Mouse (Mus musculus) gastrocnemius, adult 2 months (tissue): ENCODE data around the gene Itpr2. TPM values are rescaled to one million over a fixed set of nuclear protein-coding genes. Genes with fewer than 3 reads are reported as not detected.

Source experiments
- DNase-seq: peaks from one replicate; pipeline ENCODE4 v3.0.0; 2022
- H3K27ac ChIP-seq: fragments of 200-600 bp; 2 replicates; pipeline ENCODE4 v1.8.1; 2022; ENCODE audit warnings: mild to moderate bottlenecking
- H3K4me3 ChIP-seq: fragments of 200-600 bp; 2 replicates; pipeline ENCODE4 v1.8.1; 2022; ENCODE audit warnings: mild to moderate bottlenecking, moderate library complexity
- CTCF ChIP-seq: fragments of 200-600 bp; IDR thresholded peaks from 2 replicates; pipeline ENCODE4 v1.8.1; 2022; ENCODE audit warnings: antibody characterized with exemption, mild to moderate bottlenecking, moderate library complexity
- intact Hi-C: fragments of 180-260 bp; cut with DNase I; formaldehyde crosslinking; loops from one replicate; pipeline ENCODE4 v1.15.1; 2025
- total RNA-seq, 2 experiments: library from RNA; stranded (reverse); gene quantifications; 2 replicates each; pipeline ENCODE4 v1.2.3; 2021

Itpr2 gene
- total RNA-seq, 2 experiments from 2014 or later = 7.4 to 9.9 TPM

- Histone ChIP-seq H3K27ac (no peak overlapping the region; the same call in 1 of the 2 replicates), H3K4me3 (no peak overlapping the region)
- TF ChIP-seq CTCF = no peak
- no peak for DNase-seq
- intact Hi-C loops = no loop called here
These were observed 199.9 kb downstream of the Itpr2 start for GRCm38 (mm10) chr6:146302101-146302500.

DNA sequence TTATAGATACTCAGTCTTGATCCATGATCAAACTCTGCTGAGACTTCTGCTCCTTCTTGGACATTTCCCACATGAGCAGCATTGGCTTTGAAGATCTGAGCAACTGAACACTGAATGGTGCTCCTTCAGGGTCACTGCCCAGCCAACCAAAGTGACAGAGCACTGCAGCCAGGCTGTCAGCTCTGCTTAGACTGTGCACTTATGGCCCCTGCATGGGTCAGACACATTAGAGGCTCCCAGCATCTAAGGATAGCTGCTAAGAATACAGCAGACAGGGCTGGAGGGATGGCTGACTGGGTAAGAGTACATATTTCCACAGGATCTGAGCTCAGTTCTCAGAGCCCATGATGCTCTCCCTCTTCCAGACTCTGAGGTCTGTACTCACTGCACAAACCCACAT is 201.1 kb downstream of the Itpr2 start:
- Histone ChIP-seq H3K27ac (no peak overlapping the region), H3K4me3 (no peak overlapping the region)
- no peak for DNase-seq
- intact Hi-C loops = no loop called here
- no peak for TF ChIP-seq CTCF

- intact Hi-C loops = no loop called here
- peak; percentile 53 for TF ChIP-seq CTCF
- Histone ChIP-seq H3K27ac (no peak overlapping the region), H3K4me3 (no peak overlapping the region)
- DNase-seq = no peak
These were observed 203.3 kb downstream of the Itpr2 start for GRCm38 (mm10) chr6:146298712-146299111.

GRCm38 (mm10) chr6:146291036-146291435 is 211.0 kb downstream of the Itpr2 start:
- intact Hi-C loops = no loop called here

GRCm38 (mm10) chr6:146289801-146290200 is 212.2 kb downstream of the Itpr2 start:
- TF ChIP-seq CTCF = no peak
- Histone ChIP-seq H3K27ac (no peak overlapping the region), H3K4me3 (no peak overlapping the region)
- intact Hi-C loops = loop anchor here (5.0 kb wide), 1 partner anchor 52 kb away; no protein-coding TSS in a partner anchor
- DNase-seq = no peak

More at GRCm38 (mm10) chr6:146291036-146291435, 211.0 kb downstream of the Itpr2 start:
- DNase-seq = no peak
- Histone ChIP-seq H3K4me3 (no peak overlapping the region), H3K27ac (no peak overlapping the region)
- no peak for TF ChIP-seq CTCF

GRCm38 (mm10) chr6:146288266-146288665 is 213.8 kb downstream of the Itpr2 start:
- DNase-seq = no peak
- H3K4me3 ChIP-seq = no peak overlapping the region
- no peak overlapping the region for H3K27ac ChIP-seq
- peak; percentile 32 for TF ChIP-seq CTCF
- intact Hi-C loops = loop anchor here (5.0 kb wide), 1 partner anchor 54 kb away; no protein-coding TSS in a partner anchor

DNA sequence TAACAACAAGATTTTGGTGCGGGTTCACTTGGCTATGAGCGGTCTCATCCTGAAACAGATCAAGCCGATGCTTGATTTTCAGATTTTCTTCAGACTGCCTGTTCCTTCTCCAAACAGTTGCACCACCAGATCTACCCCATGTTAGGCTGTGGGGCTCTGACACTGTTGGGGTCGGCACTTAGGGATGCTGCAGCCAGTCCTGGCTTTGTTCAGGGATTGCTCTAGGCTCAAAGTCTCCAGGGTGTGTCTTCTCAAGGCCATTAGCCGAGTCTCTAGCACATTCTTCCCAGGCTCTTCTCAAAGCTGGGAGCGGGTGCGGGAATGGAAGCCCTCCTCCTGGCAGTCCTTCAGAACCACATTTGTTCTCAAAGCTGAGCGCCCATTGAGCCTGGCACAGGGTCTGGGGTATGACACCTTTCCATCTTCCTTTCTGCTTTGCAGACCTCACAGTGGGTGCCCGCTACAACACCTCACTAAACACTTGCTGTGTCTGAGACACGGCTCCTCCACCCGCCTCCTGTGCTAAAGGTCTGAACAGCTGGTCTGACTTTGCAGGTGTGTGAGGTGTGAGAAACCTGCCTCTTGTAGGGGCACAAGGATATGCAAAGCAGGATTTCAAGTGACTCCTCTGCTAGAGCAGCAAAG is 217.0 kb downstream of the Itpr2 start:
- Histone ChIP-seq H3K27ac (no peak overlapping the region), H3K4me3 (no peak overlapping the region)
- no peak for DNase-seq
- no peak for TF ChIP-seq CTCF
- intact Hi-C loops = loop anchor here (5.0 kb wide), 1 partner anchor 57 kb away; no protein-coding TSS in a partner anchor

GRCm38 (mm10) chr6:146283981-146284380 is 218.0 kb downstream of the Itpr2 start:
- no peak for DNase-seq
- H3K4me3 ChIP-seq = no peak overlapping the region
- TF ChIP-seq CTCF = no peak
- intact Hi-C loops = no loop called here
- no peak overlapping the region for H3K27ac ChIP-seq

- intact Hi-C loops = no loop called here
- H3K4me3 ChIP-seq = no peak overlapping the region
- no peak overlapping the region for H3K27ac ChIP-seq
- no peak for DNase-seq
- no peak for TF ChIP-seq CTCF
These were observed 219.9 kb downstream of the Itpr2 start for GRCm38 (mm10) chr6:146282061-146282659.

- peak; percentile 47 for DNase-seq
- Histone ChIP-seq H3K4me3 (peak overlapping the region; percentile 13; the same call in 1 of the 2 replicates), H3K27ac (no peak overlapping the region)
- intact Hi-C loops = no loop called here
- TF ChIP-seq CTCF = peak; percentile 63
These were observed 220.7 kb downstream of the Itpr2 start for GRCm38 (mm10) chr6:146281176-146281899.

DNA sequence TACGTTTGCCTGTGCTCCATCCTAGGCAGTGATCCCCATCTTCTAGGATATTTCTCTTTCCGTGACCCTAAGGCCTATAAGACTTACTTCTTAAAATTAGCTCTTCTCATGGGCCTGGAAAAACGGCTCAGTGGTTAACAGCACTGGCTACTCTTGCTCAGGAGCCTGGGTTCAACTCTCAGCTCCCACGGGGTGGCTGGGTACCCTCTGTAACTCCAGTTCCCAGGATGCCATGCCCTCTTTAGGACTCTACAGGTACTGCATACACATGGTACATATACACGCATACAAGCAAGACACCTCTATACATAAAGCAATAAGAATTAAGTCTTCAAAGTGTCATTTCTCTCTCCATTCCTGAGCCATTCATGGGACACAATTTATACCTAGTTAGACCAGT is 228.8 kb downstream of the Itpr2 start:
- Histone ChIP-seq H3K27ac (no peak overlapping the region), H3K4me3 (no peak overlapping the region)
- intact Hi-C loops = loop anchor here (10.0 kb wide), 1 partner anchor 298 kb away; no protein-coding TSS in a partner anchor
- DNase-seq = no peak
- no peak for TF ChIP-seq CTCF

DNA sequence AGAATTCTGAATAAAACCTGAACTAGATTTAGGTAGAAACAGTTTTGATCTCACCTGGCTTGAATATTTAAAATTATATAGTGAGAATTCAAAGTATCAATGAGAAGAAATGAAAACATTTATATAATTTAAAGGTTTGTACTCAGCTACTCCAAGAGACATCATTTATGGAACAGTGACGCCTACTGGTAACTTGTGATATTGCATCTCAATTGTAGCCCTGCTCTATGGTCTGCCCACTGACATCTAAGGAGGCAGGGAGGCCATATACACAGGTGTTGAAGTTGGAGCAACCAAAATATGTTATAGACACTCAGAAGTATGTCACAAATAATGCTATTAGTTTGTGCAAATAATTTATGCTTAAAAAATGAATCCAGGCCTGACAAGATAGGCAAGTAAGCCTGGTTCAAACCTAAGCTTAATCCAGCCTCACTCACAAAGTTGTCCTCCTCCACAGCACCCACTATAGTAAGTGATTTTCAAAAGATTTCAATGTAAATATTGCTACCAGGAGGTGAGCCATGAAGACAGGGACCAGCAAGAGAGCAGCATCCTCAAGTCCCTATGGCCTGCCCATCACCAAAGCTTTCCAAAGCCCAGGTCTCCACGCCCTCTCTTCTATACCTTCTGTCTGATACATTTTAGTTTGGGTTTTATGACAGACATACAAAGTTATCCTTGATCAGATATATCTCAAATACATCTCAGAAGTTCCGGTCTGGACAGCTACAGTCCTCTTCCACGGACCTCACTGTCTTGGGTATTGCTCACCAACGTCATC is 229.6 kb downstream of the Itpr2 start:
- intact Hi-C loops = loop anchor here (10.0 kb wide), 1 partner anchor 298 kb away; no protein-coding TSS in a partner anchor
- peak; percentile 28 for DNase-seq
- no peak overlapping the region for H3K4me3 ChIP-seq
- peak overlapping the region; percentile 81; the same call in 1 of the 2 replicates for H3K27ac ChIP-seq
- TF ChIP-seq CTCF = peak; percentile 88; the same call in 1 of the 2 replicates
